Mouse (Mus musculus): Measurements from ENCODE around the gene Gm10424. TPM values are rescaled to one million over a fixed set of nuclear protein-coding genes. Genes with fewer than 3 reads are reported as not detected.
"Not testable (repeated sequence)": the region's sequence is repeated elsewhere in the genome, so short reads cannot be mapped to it uniquely, and the experiment has no call there.

Gene Gm10424
- not detected in 2 replicates for polyA plus RNA-seq (2015; fragmentation: Nextera tagmentation; extraction: Ambion mirVana)

GRCm38 (mm10) chr5:95272668-95273067 lies at the start of gene Gm10424:
TSS of gene Gm10424 (minus strand) at chr5:95272768.
- H3K9ac ChIP-seq (replicated peaks; ENCODE audit: low read length); H3K36me3 ChIP-seq (ENCODE audit: insufficient read depth, low read length); H3K27ac ChIP-seq (ENCODE audit: low read length); H3K4me2 ChIP-seq (replicated peaks; ENCODE audit: low read depth, low read length); H3K4me1 ChIP-seq (ENCODE audit: insufficient read depth, low read length); H3K9me3 ChIP-seq (ENCODE audit: low read length); ATAC-seq (ENCODE audit: low FRiP score, low TSS enrichment); H3K27me3 ChIP-seq (ENCODE audit: insufficient read depth, low read length); H3K4me3 ChIP-seq (ENCODE audit: low read length): not testable (repeated sequence)
- no CpG with 5 or more reads among the region's 1 CpGs for WGBS

GRCm38 (mm10) chr5:95305611-95306010 lies 33.0 kb upstream of the Gm10424 start, which contains the start of gene Gm3259:
TSS of gene Gm3259 (plus strand) at chr5:95305911.
- not testable (repeated sequence) for H3K4me2 ChIP-seq (replicated peaks; ENCODE audit: low read depth, low read length); H3K4me1 ChIP-seq (ENCODE audit: insufficient read depth, low read length); H3K4me3 ChIP-seq (ENCODE audit: low read length); H3K9ac ChIP-seq (replicated peaks; ENCODE audit: low read length); H3K36me3 ChIP-seq (ENCODE audit: insufficient read depth, low read length); H3K9me3 ChIP-seq (ENCODE audit: low read length); H3K27me3 ChIP-seq (ENCODE audit: insufficient read depth, low read length); ATAC-seq (ENCODE audit: low FRiP score, low TSS enrichment); H3K27ac ChIP-seq (ENCODE audit: low read length)
- 38% methylated on average over 2 of the region's 2 CpGs for WGBS

Other genes starting within 250 kb of the Gm10424 start
- gene Gm7942, start 165.8 kb downstream of the Gm10424 start, polyA plus RNA-seq (2015; fragmentation: Nextera tagmentation; extraction: Ambion mirVana): not detected in 2 replicates
- gene Gm16513, start 90.1 kb downstream of the Gm10424 start, polyA plus RNA-seq (2015; fragmentation: Nextera tagmentation; extraction: Ambion mirVana): not detected in 2 replicates
- not detected in 2 replicates for gene Gm3259, start 33.1 kb upstream of the Gm10424 start, polyA plus RNA-seq (2015; fragmentation: Nextera tagmentation; extraction: Ambion mirVana)
- gene D5Ertd577e, start 184.0 kb upstream of the Gm10424 start, polyA plus RNA-seq (2015; fragmentation: Nextera tagmentation; extraction: Ambion mirVana): not detected in 2 replicates
- gene Gm3286, start 238.0 kb upstream of the Gm10424 start, polyA plus RNA-seq (2015; fragmentation: Nextera tagmentation; extraction: Ambion mirVana): not detected in 2 replicates